Mouse (Mus musculus): Measurements from ENCODE around the gene Gdf15. TPM values are rescaled to one million over a fixed set of nuclear protein-coding genes. Genes with fewer than 3 reads are reported as not detected.

Gene Gdf15
- polyA plus RNA-seq, 1 experiment from 2014 or later: 0.45 TPM

DNA sequence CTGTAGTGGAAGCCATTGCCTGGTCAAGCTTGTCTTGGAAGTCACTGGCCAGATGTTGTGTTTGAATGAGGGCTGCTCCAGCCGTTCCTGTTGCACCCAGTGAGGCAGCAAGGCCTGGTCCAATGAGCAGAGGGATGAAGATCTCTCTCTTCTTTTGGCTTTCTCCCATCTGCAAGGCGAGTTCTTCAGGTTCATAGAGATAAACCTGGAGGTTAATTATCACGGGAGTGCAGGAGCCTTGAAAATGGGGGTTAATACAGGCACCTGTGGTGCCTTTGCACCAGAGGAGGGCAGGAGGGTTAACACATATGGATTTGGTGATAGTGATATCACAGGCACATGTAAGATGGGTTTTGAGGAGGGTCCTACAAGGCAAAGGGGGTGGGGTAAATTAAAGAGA lies 10.0 kb downstream of the Gdf15 start:
- H3K27me3 ChIP-seq: peaks cover 23% of the 10 kb centered on the region; the same call in 1 of the 2 replicates
- H3K9ac ChIP-seq: no peak overlapping the region
- 50% methylated on average over 3 of the region's 3 CpGs for WGBS
- H3K4me2 ChIP-seq: no peak overlapping the region
- ATAC-seq (ENCODE audit: borderline replicate concordance, extremely low read depth, low FRiP score, low TSS enrichment): no peak
- H3K36me3 ChIP-seq: no peaks in the 10 kb centered on the region
- no peaks in the 10 kb centered on the region; the same call in 1 of the 2 replicates for H3K4me1 ChIP-seq
- H3K9me3 ChIP-seq: no peaks in the 10 kb centered on the region
- no peak overlapping the region for H3K4me3 ChIP-seq
- no peak overlapping the region for H3K27ac ChIP-seq

DNA sequence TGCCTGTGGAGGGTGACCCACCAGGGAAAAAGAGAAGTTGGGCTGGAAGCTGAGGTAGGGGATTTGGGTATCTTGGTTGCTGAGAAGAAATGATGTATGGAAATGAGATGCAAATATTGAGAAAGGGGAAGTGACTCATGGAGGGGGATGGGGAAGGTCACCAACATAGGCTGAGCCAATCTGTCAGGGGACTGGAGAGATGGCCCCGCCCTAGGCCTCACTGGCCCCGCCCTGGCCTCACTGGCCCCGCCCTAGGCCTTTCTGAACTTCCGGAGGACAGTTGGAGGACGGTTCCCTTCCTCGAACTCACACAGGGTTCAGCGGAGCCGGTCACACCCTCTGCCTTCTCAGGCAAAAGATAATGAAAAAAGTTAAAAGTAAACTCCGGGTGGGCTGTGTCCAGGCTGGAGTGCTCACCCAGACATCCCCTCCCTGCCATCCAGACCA lies 13.3 kb downstream of the Gdf15 start:
- WGBS: 27% methylated on average over 9 of the region's 9 CpGs
- H3K4me1 ChIP-seq: no peaks in the 10 kb centered on the region; the same call in none of the 2 replicates
- H3K27ac ChIP-seq: no peak overlapping the region
- peaks cover 23% of the 10 kb centered on the region; the same call in 1 of the 2 replicates for H3K27me3 ChIP-seq
- ATAC-seq (ENCODE audit: borderline replicate concordance, extremely low read depth, low FRiP score, low TSS enrichment): peak; percentile 59; the same call in 1 of the 2 replicates
- no peak overlapping the region for H3K9ac ChIP-seq
- no peak overlapping the region for H3K4me3 ChIP-seq
- no peaks in the 10 kb centered on the region for H3K9me3 ChIP-seq
- no peak overlapping the region for H3K4me2 ChIP-seq
- H3K36me3 ChIP-seq: no peaks in the 10 kb centered on the region

DNA sequence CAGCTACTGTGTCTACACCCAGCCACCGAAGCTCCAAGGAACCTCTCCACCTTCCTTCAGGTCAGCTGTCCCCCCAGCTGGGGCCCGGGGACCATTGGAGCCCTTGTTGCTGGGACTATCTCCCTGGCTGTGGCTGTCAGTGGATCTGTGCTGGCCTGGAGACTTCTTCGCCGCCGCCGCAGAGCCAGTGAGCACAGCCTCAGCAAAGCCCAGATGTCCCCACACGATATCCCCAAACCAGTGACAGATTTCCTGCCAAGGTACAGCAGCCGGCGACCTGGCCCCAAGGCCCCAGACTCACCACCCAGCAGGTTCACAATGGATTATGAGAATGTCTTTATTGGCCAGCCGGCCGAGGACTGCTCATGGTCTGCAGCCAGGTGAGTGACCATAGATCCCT lies 14.3 kb downstream of the Gdf15 start:
- H3K4me1 ChIP-seq: no peaks in the 10 kb centered on the region; the same call in none of the 2 replicates
- no peak overlapping the region for H3K4me2 ChIP-seq
- H3K27me3 ChIP-seq: peaks cover 23% of the 10 kb centered on the region; the same call in 1 of the 2 replicates
- no peak overlapping the region for H3K4me3 ChIP-seq
- no peak overlapping the region for H3K27ac ChIP-seq
- H3K9ac ChIP-seq: no peak overlapping the region
- ATAC-seq (ENCODE audit: borderline replicate concordance, extremely low read depth, low FRiP score, low TSS enrichment): no peak
- 74% methylated on average over 11 of the region's 11 CpGs for WGBS
- no peaks in the 10 kb centered on the region for H3K36me3 ChIP-seq
- H3K9me3 ChIP-seq: no peaks in the 10 kb centered on the region

DNA sequence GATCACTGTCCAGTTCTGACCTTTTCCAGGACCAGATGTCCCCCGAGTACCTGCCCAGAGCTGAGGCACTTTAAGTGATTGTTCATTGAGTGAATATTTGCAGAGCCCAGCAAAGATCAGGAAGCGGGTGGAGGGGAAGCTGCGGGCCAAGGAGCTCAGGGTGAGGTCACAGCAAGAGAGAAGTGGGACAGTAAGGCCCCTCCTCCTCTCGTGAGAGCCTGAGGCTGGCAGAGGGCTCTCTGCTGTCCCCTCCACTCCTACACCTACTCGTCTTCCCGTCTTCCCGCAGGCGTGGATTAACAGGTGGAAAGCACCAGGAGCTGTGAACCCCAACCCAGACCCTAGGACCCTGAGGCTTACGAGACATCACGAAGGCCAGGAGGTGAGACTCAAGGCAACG lies 15.6 kb downstream of the Gdf15 start:
- Histone ChIP-seq H3K9me3 (no peaks in the 10 kb centered on the region), H3K4me3 (no peak overlapping the region), H3K27ac (no peak overlapping the region), H3K4me2 (no peak overlapping the region), H3K36me3 (no peaks in the 10 kb centered on the region), H3K9ac (no peak overlapping the region), H3K4me1 (peaks cover 2% of the 10 kb centered on the region), H3K27me3 (peaks cover 13% of the 10 kb centered on the region; the same call in 1 of the 2 replicates)
- ATAC-seq (ENCODE audit: borderline replicate concordance, extremely low read depth, low FRiP score, low TSS enrichment): no peak
- WGBS: 42% methylated on average over 11 of the region's 11 CpGs

DNA sequence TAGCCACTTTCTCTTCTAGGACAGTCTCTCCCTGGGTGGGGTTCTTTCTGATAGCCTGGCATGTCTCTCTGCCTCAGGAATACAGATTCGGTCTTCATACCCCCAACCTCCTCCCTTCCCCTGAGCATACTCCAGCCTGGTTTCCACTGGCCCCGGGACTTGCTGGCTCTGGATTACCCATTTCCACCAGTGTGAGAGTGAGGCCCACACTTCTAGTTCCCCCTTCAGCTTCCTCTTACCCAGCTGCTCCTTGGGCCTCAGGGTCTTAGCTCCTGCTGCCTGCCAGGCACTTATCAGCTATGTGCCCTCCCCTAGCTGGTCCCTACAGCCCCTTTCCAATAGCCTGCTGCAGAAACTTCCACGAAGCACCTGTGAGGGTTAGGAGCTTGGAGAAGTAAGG lies 16.4 kb downstream of the Gdf15 start, which contains the start of gene Lrrc25:
TSS of gene Lrrc25 (plus strand) at position 262 of the 400 bp plus-strand sequence.
- Histone ChIP-seq H3K9me3 (no peaks in the 10 kb centered on the region), H3K4me2 (no peak within 1 kb of the TSS), H3K4me3 (no peak within 1 kb of the TSS), H3K4me1 (peaks cover 9% of the 10 kb centered on the region), H3K36me3 (no peaks in the 10 kb centered on the region), H3K27ac (no peak within 1 kb of the TSS), H3K27me3 (peaks cover 5% of the 10 kb centered on the region; the same call in 1 of the 2 replicates), H3K9ac (no peak within 1 kb of the TSS)
- 68% methylated on average over 3 of the region's 3 CpGs for WGBS
- ATAC-seq (ENCODE audit: borderline replicate concordance, extremely low read depth, low FRiP score, low TSS enrichment): no peak

DNA sequence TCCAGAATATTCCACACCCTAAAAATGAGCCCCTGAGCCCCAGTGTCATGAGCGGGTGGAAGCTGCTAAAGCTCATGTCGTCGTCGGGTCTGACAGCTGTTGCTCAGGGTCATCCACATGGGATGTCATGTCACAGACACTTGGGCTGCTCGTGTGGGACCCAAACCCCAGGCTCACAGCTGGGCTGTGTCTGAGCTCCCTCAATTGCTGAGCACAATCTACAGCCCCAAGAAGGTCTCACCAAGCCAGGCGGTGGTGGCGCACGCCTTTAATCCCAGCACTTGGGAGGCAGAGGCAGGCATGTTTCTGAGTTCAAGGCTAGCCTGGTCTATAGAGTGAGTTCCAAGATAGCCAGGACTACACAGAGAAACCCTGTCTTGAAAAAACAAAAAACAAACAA lies 17.0 kb downstream of the Gdf15 start:
- Histone ChIP-seq H3K9ac (no peak overlapping the region), H3K4me3 (no peak overlapping the region), H3K4me2 (no peak overlapping the region), H3K9me3 (no peaks in the 10 kb centered on the region), H3K27me3 (0 out of 2 replicates have a peak, but pooled peaks cover 4% of the 10 kb centered on the region), H3K4me1 (peaks cover 16% of the 10 kb centered on the region), H3K27ac (no peak overlapping the region), H3K36me3 (no peaks in the 10 kb centered on the region)
- no peak for ATAC-seq (ENCODE audit: borderline replicate concordance, extremely low read depth, low FRiP score, low TSS enrichment)
- WGBS: 73% methylated on average over 8 of the region's 8 CpGs

DNA sequence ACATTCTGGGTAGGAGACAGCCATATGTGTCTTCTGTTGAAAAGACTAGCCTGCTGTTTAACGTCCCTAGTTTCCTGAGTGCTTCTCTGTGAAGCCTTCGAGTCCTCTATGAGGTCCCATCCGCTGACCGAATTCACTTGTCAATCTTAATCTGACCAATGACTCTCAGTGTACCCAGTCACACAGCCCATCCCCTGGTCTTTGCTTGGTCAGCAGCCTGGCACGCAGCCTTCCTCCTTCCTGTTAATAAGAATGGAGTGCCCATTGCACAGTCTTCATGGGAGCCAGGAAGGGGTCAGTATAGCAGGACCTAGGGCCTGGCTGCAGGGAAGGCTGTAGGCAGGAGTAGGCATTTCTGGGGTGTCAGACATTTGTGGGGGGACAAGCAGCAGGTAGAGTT lies 17.8 kb downstream of the Gdf15 start:
- no peaks in the 10 kb centered on the region for H3K9me3 ChIP-seq
- no peak overlapping the region for H3K4me2 ChIP-seq
- ATAC-seq (ENCODE audit: borderline replicate concordance, extremely low read depth, low FRiP score, low TSS enrichment): no peak
- no peak overlapping the region for H3K9ac ChIP-seq
- H3K27me3 ChIP-seq: 0 out of 2 replicates have a peak, but pooled peaks cover under 1% of the 10 kb centered on the region
- H3K27ac ChIP-seq: no peak overlapping the region
- no peak overlapping the region for H3K4me3 ChIP-seq
- no peaks in the 10 kb centered on the region for H3K36me3 ChIP-seq
- H3K4me1 ChIP-seq: peaks cover 18% of the 10 kb centered on the region
- WGBS: 68% methylated on average over 5 of the region's 5 CpGs

DNA sequence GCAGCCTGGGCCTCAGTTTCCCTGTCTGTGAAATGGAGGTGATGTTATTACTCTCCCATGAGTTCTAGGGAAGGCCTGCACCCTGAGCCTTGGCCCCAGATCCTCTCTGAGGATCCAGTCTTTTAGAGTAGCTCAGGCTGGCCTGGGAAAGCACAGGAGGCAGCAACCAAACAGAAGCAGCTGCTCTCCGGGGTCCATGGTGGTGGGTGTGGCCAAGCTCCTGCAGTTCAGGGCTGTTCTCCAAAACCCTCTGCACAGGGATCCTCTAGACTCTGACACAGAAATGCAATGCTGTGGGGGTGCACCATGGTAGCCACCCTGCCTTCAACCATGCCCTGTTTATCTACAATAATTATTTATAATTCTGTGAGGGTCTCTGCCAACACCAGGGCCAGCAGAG lies 18.5 kb downstream of the Gdf15 start:
- H3K4me1 ChIP-seq: peaks cover 24% of the 10 kb centered on the region
- 5% methylated on average over 1 of the region's 1 CpGs for WGBS
- no peak overlapping the region for H3K9ac ChIP-seq
- H3K4me2 ChIP-seq: no peak overlapping the region
- no peaks in the 10 kb centered on the region for H3K36me3 ChIP-seq
- no peaks in the 10 kb centered on the region for H3K9me3 ChIP-seq
- ATAC-seq (ENCODE audit: borderline replicate concordance, extremely low read depth, low FRiP score, low TSS enrichment): no peak
- no peak overlapping the region for H3K27ac ChIP-seq
- H3K4me3 ChIP-seq: no peak overlapping the region
- H3K27me3 ChIP-seq: no peaks in the 10 kb centered on the region

DNA sequence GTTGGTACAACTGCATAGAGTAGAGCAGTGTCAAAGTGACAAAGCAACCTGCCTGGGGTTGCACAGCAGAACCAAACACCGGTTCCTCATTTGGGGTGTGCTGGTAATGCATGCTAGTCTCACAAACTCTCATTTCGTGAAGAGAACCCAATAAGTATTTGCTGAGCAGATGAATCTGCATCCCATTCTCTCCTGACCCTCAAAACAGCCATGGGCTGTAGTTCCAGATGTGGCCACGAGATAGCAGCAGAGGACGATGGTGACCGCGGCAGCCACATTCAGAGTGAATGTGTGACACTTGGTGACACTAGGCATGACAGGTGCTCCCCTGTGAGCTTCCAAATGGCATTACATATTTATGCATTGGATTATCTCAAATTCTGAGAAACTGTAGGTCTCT lies 20.4 kb downstream of the Gdf15 start:
- peak overlapping the region; percentile 95 for H3K4me2 ChIP-seq
- peak overlapping the region; percentile 100 for H3K27ac ChIP-seq
- no peaks in the 10 kb centered on the region for H3K27me3 ChIP-seq
- H3K36me3 ChIP-seq: no peaks in the 10 kb centered on the region
- no peak for ATAC-seq (ENCODE audit: borderline replicate concordance, extremely low read depth, low FRiP score, low TSS enrichment)
- H3K4me3 ChIP-seq: peak overlapping the region; percentile 79
- 0% methylated on average over 6 of the region's 6 CpGs for WGBS
- peaks cover 42% of the 10 kb centered on the region for H3K4me1 ChIP-seq
- H3K9ac ChIP-seq: peak overlapping the region; percentile 62; the same call in 1 of the 2 replicates
- H3K9me3 ChIP-seq: no peaks in the 10 kb centered on the region

DNA sequence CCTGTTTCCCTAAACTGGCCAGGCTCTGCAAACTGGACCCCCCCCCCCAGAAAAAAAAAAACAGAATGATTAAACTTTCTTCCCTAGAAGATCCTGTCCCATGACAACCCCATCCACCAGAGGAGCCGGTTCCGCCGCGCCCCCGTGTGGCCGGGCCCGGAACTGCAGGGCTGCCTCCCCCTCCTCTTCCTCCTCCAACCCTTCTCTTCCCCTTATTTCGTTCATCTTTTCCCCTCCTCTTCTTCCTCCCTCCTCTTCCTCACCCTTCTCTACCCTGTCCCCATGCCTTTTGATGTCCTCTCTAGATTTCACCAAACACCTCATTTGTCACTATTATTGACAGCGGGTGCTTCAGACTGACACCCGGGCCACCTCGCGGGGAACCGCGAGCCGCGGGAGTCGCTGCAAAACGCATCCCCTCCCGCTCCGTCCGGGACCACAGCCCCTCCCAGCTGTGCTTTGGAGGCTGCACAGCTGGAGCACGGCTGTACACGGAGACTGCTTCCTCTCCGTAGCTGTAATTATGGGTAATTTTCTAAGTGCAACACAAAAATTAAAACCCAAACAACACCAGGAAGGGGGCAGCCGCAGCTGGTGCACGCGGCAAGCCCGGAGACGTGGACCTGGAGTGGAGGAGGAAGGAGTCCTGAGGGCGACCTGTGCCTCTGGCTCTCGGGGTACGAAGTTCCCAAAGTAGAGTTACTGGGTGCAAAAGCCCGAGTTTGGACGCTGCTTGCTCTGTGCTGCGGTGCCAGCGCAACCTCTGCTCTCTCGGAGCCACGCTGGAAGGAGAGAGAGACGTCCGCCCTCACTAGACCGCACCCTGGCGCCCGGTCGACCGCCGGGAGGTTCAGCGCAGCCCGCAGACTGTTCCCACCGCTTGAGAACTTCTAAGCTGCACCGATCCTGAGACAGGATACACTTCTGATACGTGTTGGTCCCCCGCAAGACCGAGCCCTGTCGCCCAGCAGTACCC lies 21.2 kb downstream of the Gdf15 start:
- WGBS: under 1% methylated on average over 54 of the region's 54 CpGs
- no peak for ATAC-seq (ENCODE audit: borderline replicate concordance, extremely low read depth, low FRiP score, low TSS enrichment)
- no peaks in the 10 kb centered on the region for H3K27me3 ChIP-seq
- H3K4me1 ChIP-seq: peaks cover 47% of the 10 kb centered on the region
- no peaks in the 10 kb centered on the region for H3K36me3 ChIP-seq
- H3K9me3 ChIP-seq: no peaks in the 10 kb centered on the region
- H3K27ac ChIP-seq: peak overlapping the region; percentile 100
- H3K4me2 ChIP-seq: peak overlapping the region; percentile 95
- peak overlapping the region; percentile 79 for H3K4me3 ChIP-seq
- peak overlapping the region; percentile 62 for H3K9ac ChIP-seq

DNA sequence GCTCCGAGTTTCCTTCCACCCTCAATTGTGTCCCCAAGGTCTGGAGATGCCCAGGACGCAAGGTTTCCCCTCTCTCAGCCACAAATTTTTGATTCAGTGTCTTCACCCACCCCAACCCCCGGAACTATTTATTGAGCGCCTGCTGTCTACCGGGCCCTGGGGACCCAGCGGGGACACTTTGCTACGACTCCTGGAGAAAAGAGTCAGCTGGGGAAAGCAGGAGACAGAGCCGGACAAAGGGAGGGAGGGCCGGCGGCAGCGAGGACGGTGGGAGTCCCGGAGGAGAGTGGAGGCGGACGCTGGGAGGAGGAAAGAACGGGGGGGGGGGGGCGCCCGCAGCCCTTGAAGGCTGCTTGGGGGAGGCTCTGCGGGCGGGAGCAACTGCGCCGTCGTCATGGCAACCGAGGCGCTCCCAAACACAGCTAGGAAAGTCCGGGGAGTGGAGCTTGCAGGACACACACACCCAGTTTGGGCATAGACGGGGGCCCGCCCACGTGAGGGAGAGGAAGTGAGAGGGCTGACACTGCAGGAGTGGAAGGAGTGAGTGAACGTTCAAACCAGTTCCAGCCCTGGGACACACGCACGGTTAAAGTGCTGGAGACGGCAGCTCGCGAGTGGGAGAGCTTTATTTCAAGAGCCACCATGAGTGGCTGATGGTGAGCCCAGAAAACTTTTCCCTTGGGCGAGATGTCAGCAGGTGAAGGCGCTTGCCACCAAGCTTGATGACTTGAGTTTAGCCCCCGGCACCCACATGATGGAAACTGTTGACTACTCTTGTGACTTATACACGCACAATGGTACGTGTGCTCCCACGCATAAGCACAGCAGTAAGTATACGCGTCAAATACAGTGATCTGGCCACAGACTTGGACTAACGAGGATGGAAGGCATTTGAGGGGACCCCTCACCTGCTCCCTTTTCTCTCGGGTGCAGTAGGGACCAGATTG lies 22.1 kb downstream of the Gdf15 start:
- no peaks in the 10 kb centered on the region for H3K9me3 ChIP-seq
- H3K27me3 ChIP-seq: no peaks in the 10 kb centered on the region
- peaks cover 47% of the 10 kb centered on the region for H3K4me1 ChIP-seq
- peak overlapping the region; percentile 62 for H3K9ac ChIP-seq
- H3K4me3 ChIP-seq: peak overlapping the region; percentile 79
- ATAC-seq (ENCODE audit: borderline replicate concordance, extremely low read depth, low FRiP score, low TSS enrichment): peak; percentile 81
- no peaks in the 10 kb centered on the region for H3K36me3 ChIP-seq
- peak overlapping the region; percentile 95 for H3K4me2 ChIP-seq
- under 1% methylated on average over 42 of the region's 45 CpGs for WGBS
- peak overlapping the region; percentile 100 for H3K27ac ChIP-seq

Data from lung, embryonic 15.5 days (tissue).